Mouse (Mus musculus): ENCODE results near the gene Rpl12. TPM values are rescaled to one million over a fixed set of nuclear protein-coding genes. Genes with fewer than 3 reads are reported as not detected.

The Rpl12 gene
- polyA plus RNA-seq, 2 experiments: 162 to 646 TPM

DNA sequence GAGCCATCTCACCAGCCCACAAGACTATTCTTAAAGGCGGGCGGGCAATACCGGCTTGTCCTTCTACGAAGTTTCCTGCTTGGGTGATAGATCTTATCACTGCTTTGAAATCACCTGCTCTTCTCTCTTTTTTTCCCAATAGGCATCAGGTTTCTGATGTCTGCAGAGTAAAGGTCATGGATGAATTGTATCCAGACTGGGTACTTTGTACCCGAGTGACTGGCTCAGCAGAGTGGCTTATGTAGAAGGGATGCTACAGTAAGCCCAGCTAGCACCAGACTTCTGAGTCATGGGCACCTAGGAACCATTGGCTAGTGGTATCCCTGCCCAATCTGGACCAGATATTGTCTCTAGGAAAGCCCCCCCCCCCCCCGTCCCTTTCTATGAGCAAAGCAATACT is 22.3 kb downstream of the Rpl12 start:
- DNase-seq (ENCODE audit: low read depth in 3 of 3, low spot score in 3 of 3) (no peak), ATAC-seq (ENCODE audit: insufficient read depth) (no peak)
- WGBS (ENCODE audit: insufficient replicate concordance): 34% methylated on average over 6 of the region's 6 CpGs
- H3K9me3 ChIP-seq (ENCODE audit: control insufficient read depth, low read length): no peaks in the 10 kb centered on the region
- H3K4me1 ChIP-seq (replicated peaks; ENCODE audit: control insufficient read depth in 2 of 2, insufficient read depth in 2 of 2, low read length in 1 of 2): peaks cover 3 to 21% of the 10 kb centered on the region in 2 experiments
- no peak overlapping the region for H3K27ac ChIP-seq
- no peaks in the 10 kb centered on the region for H3K36me3 ChIP-seq (replicated peaks; ENCODE audit: control insufficient read depth, insufficient read depth, low read depth)
- no peaks in the 10 kb centered on the region for H3K27me3 ChIP-seq (ENCODE audit: control insufficient read depth, insufficient read depth, low read length)
- H3K9ac ChIP-seq (replicated peaks): no peak overlapping the region
- H3K4me2 ChIP-seq (ENCODE audit: low read depth): no peak overlapping the region
- no peak for TF ChIP-seq EP300 (IDR thresholded peaks at IDR 0.05; ENCODE audit: low read depth)
- TF ChIP-seq CTCF (IDR thresholded peaks at IDR 0.05; ENCODE audit: low read depth): no peak
- H3K4me3 ChIP-seq (ENCODE audit: insufficient read depth in 1 of 2, low read depth in 2 of 2, low read length in 2 of 2): no peak overlapping the region

GRCm38 (mm10) chr2:32985844-32986243 is 24.5 kb downstream of the Rpl12 start:
- Histone ChIP-seq H3K9me3 (ENCODE audit: control insufficient read depth, low read length) (no peaks in the 10 kb centered on the region), H3K36me3 (replicated peaks; ENCODE audit: control insufficient read depth, insufficient read depth, low read depth) (no peaks in the 10 kb centered on the region), H3K9ac (replicated peaks) (no peak overlapping the region), H3K4me2 (ENCODE audit: low read depth) (no peak overlapping the region), H3K4me1 (replicated peaks; ENCODE audit: control insufficient read depth in 2 of 2, insufficient read depth in 2 of 2, low read length in 1 of 2) (peaks cover 1 to 10% of the 10 kb centered on the region in 2 experiments; a peak in 3 of 4 replicates), H3K27me3 (ENCODE audit: control insufficient read depth, insufficient read depth, low read length) (no peaks in the 10 kb centered on the region), H3K4me3 (ENCODE audit: insufficient read depth in 1 of 2, low read depth in 2 of 2, low read length in 2 of 2) (no peak overlapping the region), H3K27ac (no peak overlapping the region)
- no peak for TF ChIP-seq EP300 (IDR thresholded peaks at IDR 0.05; ENCODE audit: low read depth)
- no peak for TF ChIP-seq CTCF (IDR thresholded peaks at IDR 0.05; ENCODE audit: low read depth)
- 62% methylated on average over 8 of the region's 8 CpGs for WGBS (ENCODE audit: insufficient replicate concordance)
- DNase-seq (ENCODE audit: low read depth in 3 of 3, low spot score in 3 of 3): no peak
- ATAC-seq (ENCODE audit: insufficient read depth): no peak

DNA sequence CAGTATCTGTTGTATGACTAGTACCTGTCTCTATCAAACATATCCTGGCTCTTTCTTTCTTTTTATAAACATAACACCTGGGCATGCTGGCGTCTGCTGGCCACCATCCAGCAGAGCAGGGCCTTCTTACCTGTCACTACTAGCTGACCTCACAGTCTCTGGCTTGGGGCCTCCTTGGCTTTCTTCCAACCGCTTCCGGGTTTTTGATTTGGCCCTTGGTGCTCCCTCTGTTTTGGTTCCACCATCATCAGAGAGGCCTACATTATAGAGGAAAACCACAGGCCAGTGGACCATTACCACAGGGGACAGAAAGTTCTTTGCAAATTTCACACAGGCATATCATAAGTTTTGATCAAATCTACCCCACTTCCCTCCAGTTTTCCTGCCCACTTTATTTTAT is 28.0 kb downstream of the Rpl12 start:
- DNase-seq (ENCODE audit: low read depth in 3 of 3, low spot score in 3 of 3): no peak
- no peaks in the 10 kb centered on the region for H3K36me3 ChIP-seq (replicated peaks; ENCODE audit: control insufficient read depth, insufficient read depth, low read depth)
- H3K9ac ChIP-seq (replicated peaks): no peak overlapping the region
- no peak for ATAC-seq (ENCODE audit: insufficient read depth)
- H3K4me2 ChIP-seq (ENCODE audit: low read depth): no peak overlapping the region
- no peaks in the 10 kb centered on the region for H3K4me1 ChIP-seq (replicated peaks; ENCODE audit: control insufficient read depth in 2 of 2, insufficient read depth in 2 of 2, low read length in 1 of 2)
- TF ChIP-seq EP300 (IDR thresholded peaks at IDR 0.05; ENCODE audit: low read depth) (no peak), CTCF (IDR thresholded peaks at IDR 0.05; ENCODE audit: low read depth) (no peak)
- H3K27me3 ChIP-seq (ENCODE audit: control insufficient read depth, insufficient read depth, low read length): no peaks in the 10 kb centered on the region
- no peaks in the 10 kb centered on the region for H3K9me3 ChIP-seq (ENCODE audit: control insufficient read depth, low read length)
- 48% methylated on average over 3 of the region's 3 CpGs for WGBS (ENCODE audit: insufficient replicate concordance)
- H3K27ac ChIP-seq: no peak overlapping the region
- no peak overlapping the region for H3K4me3 ChIP-seq (ENCODE audit: insufficient read depth in 1 of 2, low read depth in 2 of 2, low read length in 2 of 2)

DNA sequence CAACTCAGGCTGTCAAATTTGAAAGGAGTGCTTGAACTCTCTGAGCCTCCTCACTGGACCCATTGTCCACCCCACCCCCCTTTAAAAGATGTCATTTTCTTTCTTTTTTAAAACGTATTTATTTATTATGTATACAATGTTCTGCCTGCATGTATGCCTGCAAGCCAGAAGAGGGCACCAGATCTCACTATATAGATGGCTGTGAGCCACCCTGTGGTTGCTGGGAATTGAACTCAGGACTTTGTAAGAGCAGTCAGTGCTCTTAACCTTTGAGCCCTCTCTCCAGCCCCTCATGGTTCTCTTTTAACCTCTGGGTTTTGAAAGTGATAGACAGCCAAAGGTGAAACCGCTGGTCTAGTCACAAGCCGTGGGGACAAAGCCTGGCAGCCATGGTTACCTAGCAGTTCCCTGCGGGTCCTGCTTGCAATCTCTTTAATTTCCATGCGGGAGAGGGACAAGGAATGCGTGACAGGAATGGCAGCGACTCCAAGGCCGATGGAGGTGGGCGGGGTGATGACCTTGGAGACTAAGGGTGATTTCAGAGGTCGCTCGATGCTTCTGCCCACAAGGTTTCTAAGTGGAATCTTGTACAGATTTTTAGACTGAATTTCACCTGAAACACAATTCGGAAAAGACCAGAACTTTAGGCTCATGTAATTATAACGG is 28.9 kb downstream of the Rpl12 start:
- DNase-seq (ENCODE audit: low read depth in 3 of 3, low spot score in 3 of 3) (no peak), ATAC-seq (ENCODE audit: insufficient read depth) (no peak)
- Histone ChIP-seq H3K4me2 (ENCODE audit: low read depth) (no peak overlapping the region), H3K27ac (no peak overlapping the region), H3K36me3 (replicated peaks; ENCODE audit: control insufficient read depth, insufficient read depth, low read depth) (no peaks in the 10 kb centered on the region), H3K27me3 (ENCODE audit: control insufficient read depth, insufficient read depth, low read length) (no peaks in the 10 kb centered on the region), H3K4me3 (ENCODE audit: insufficient read depth in 1 of 2, low read depth in 2 of 2, low read length in 2 of 2) (no peak overlapping the region), H3K9me3 (ENCODE audit: control insufficient read depth, low read length) (no peaks in the 10 kb centered on the region), H3K9ac (replicated peaks) (no peak overlapping the region), H3K4me1 (replicated peaks; ENCODE audit: control insufficient read depth in 2 of 2, insufficient read depth in 2 of 2, low read length in 1 of 2) (no peaks in the 10 kb centered on the region)
- WGBS (ENCODE audit: insufficient replicate concordance): 49% methylated on average over 13 of the region's 13 CpGs
- TF ChIP-seq CTCF (IDR thresholded peaks at IDR 0.05; ENCODE audit: low read depth): peak; percentile 68
- TF ChIP-seq EP300 (IDR thresholded peaks at IDR 0.05; ENCODE audit: low read depth): no peak

DNA sequence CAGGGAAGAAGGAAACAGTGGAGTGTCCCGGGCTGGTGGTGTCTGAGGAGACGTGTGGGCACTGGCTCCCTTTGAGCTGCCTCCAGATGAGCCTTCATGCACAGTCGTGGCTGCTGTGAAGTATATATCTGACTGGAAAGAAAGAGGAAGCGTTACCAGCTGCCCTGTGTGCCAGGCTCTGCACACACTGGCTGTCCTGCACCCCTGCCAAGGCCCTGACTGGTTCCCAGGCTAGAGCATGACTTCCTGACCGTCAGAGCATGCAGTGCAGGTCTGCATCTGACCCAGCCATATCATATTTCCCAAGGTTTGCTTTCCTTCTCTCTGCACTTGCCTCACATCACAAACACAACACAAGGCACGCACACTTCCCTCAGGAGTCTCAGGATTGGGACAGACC is 30.8 kb downstream of the Rpl12 start:
- no peaks in the 10 kb centered on the region for H3K9me3 ChIP-seq (ENCODE audit: control insufficient read depth, low read length)
- H3K4me3 ChIP-seq (ENCODE audit: insufficient read depth in 1 of 2, low read depth in 2 of 2, low read length in 2 of 2): no peak overlapping the region
- 51% methylated on average over 6 of the region's 6 CpGs for WGBS (ENCODE audit: insufficient replicate concordance)
- H3K4me1 ChIP-seq (replicated peaks; ENCODE audit: control insufficient read depth in 2 of 2, insufficient read depth in 2 of 2, low read length in 1 of 2): no peaks in the 10 kb centered on the region
- no peaks in the 10 kb centered on the region for H3K27me3 ChIP-seq (ENCODE audit: control insufficient read depth, insufficient read depth, low read length)
- no peak overlapping the region for H3K27ac ChIP-seq
- TF ChIP-seq EP300 (IDR thresholded peaks at IDR 0.05; ENCODE audit: low read depth) (no peak), CTCF (IDR thresholded peaks at IDR 0.05; ENCODE audit: low read depth) (no peak)
- ATAC-seq (ENCODE audit: insufficient read depth) (no peak), DNase-seq (ENCODE audit: low read depth in 3 of 3, low spot score in 3 of 3) (no peak)
- no peak overlapping the region for H3K9ac ChIP-seq (replicated peaks)
- H3K4me2 ChIP-seq (ENCODE audit: low read depth): no peak overlapping the region
- H3K36me3 ChIP-seq (replicated peaks; ENCODE audit: control insufficient read depth, insufficient read depth, low read depth): no peaks in the 10 kb centered on the region

Data from liver, embryonic 14.5 days (tissue).